Mouse (Mus musculus) heart, postnatal 10 days (tissue): ENCODE data around the gene Gm21083. TPM values are rescaled to one million over a fixed set of nuclear protein-coding genes. Genes with fewer than 3 reads are reported as not detected.
"Not testable (repeated sequence)": the region's sequence is repeated elsewhere in the genome, so short reads cannot be mapped to it uniquely, and the experiment has no call there.

Source experiments
- DNase-seq, 2 experiments: peaks; one replicate each; pipeline ENCODE4 v3.0.0; 2021
- intact Hi-C: fragments of 180-260 bp; cut with DNase I; formaldehyde crosslinking; loops from one replicate; pipeline ENCODE4 v1.15.1; 2025
- total RNA-seq, 2 experiments: library from RNA; stranded (reverse); gene quantifications; 2 replicates each; pipeline ENCODE4 v1.2.3; 2021

Gene Gm21083
- total RNA-seq, 2 experiments from 2014 or later = not detected

GRCm38 (mm10) chr5:15616195-15616594 is 39.1 kb downstream of the Gm21083 start:
- intact Hi-C loops, DNase-seq: not testable (repeated sequence)

GRCm38 (mm10) chr5:15618764-15619163 is 41.6 kb downstream of the Gm21083 start, which contains the start of gene Speer4d:
Gene Speer4d (plus strand): TSS chr5:15619064.
- intact Hi-C loops, DNase-seq: not testable (repeated sequence)

- intact Hi-C loops, DNase-seq: not testable (repeated sequence)
Observed at GRCm38 (mm10) chr5:15628136-15628535, 51.0 kb downstream of the Gm21083 start.

- intact Hi-C loops = not testable (repeated sequence)
- DNase-seq = peak in 1 of 2 experiments; percentile 5
Observed at GRCm38 (mm10) chr5:15630068-15630467, 52.9 kb downstream of the Gm21083 start.

Other genes starting within 250 kb of the Gm21083 start
- gene Gm21149, start 100.8 kb upstream of the Gm21083 start, total RNA-seq = not detected
- gene Gm21190, start 48.1 kb upstream of the Gm21083 start, total RNA-seq = not detected
- gene Speer4d, start 41.7 kb downstream of the Gm21083 start, total RNA-seq = not detected
- not detected for gene 4930572O03Rik, start 79.7 kb downstream of the Gm21083 start, total RNA-seq
- not detected for gene Speer4c, start 136.9 kb downstream of the Gm21083 start, total RNA-seq